Mouse (Mus musculus): ENCODE measurements around the gene Rhox9. TPM values are rescaled to one million over a fixed set of nuclear protein-coding genes. Genes with fewer than 3 reads are reported as not detected.
"Not testable (repeated sequence)": the region's sequence is repeated elsewhere in the genome, so short reads cannot be mapped to it uniquely, and the experiment has no call there.

Rhox9 gene
- total RNA-seq (2015; ENCODE audit: low replicate concordance) (not detected in 2 replicates), total RNA-seq (2017; ENCODE audit: low replicate concordance) (not detected in 2 replicates)

DNA sequence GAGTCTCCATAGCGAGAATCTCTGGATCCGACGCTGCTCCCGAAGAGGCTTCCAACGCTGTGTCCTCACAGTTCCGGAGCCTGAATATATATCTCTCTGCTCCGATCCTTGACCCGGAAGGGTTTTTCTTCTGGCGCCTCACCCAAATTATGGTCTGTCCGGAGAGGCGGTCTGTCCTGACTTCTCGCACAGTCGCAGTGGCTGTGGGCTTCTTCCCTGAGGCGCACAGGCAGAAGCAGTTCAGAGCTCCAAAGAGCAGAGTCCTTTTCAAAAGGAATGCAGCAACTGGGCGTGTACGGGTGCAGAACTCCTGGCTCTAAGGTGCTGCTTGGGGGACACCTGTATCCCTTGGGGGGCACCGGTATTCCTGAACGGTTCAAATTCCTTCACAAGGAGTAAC lies at the start of gene Rhox9:
TSS of gene Rhox9 (minus strand) at position 101 of the 400 bp plus-strand sequence.
- not testable (repeated sequence) for ATAC-seq (replicated peaks; ENCODE audit: low FRiP score, poor library complexity, severe bottlenecking)

DNA sequence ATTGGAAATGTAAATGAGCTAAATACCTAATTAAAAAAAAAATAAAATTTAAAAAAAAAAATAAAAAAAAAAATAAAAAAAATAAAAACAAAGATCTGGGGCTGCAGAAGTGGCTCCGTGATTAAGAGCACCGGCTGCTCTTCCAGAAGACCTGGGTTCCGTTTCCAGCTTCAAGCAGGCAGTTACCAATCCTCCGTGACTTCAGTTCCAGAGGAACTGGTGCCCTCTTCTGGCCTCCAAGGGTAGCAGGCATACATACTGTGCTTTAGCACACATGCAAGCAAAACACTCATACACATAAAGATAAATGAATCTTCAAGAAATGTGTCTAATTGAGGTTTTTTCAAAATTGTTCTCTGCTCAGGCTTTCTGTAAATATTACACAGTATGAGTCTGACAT lies 14.7 kb upstream of the Rhox9 start:
- ATAC-seq (replicated peaks; ENCODE audit: low FRiP score, poor library complexity, severe bottlenecking): no peak

DNA sequence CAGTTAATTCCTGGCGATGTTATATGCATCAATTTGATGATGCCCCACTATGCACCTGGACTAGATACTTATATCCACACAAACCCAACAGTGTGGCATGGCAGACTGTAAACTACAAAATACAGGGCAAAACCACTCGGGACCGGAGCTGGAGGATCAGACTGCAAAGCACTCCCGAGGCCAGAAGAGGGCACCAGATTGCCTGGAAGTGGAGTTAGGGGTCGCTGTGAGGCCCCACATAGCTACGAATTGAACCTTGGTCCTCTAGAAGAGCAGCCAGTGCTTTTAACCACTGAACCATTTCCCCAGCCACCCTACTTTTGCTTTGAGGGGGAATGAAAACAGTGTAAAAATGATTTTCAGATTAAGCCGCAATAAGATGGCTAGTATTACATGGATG lies 7.0 kb upstream of the Rhox9 start:
- no peak for ATAC-seq (replicated peaks; ENCODE audit: low FRiP score, poor library complexity, severe bottlenecking)

DNA sequence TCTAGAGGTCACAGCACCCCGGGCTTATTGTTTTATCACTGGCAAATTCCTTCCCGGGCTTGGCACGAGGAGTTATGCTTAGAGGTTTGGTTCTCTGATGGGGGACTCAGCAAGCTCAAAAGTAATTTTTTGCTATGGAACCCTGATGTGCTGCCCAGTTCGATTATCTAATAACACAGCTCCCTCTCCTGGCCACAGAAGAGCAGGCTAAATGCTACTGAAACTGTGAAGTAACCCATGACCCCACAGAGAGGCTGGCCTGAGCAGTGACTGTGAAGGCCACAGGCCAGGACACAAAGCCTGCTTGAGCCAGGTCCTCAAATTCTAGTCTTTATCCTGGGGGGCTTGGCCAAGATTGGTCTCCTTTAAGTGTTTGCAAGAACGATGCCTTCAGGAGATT lies 2.2 kb upstream of the Rhox9 start:
- no peak for ATAC-seq (replicated peaks; ENCODE audit: low FRiP score, poor library complexity, severe bottlenecking)

DNA sequence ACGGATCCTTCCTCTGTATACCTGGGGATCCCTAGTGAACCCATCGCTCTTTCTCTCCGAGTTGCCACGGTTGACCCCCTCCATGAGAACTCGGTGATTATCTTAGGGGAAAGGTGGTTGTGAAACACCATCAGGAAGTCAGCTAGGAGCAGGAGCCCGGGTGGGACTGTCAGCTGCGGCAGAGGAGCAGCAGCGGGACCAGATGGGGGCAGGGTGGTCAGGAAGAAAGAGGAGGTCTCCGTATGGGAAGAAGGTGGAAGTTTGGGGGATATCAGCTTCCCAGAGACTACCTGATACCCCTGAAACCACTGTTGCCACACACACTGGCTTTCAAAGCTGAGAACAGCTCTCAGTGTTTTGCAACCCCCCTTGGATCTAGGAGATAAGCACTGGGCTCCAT lies 4.4 kb downstream of the Rhox9 start, which contains the start of gene Rhox7b:
TSS of gene Rhox7b (minus strand) at position 101 of the 400 bp plus-strand sequence.
- not testable (repeated sequence) for ATAC-seq (replicated peaks; ENCODE audit: low FRiP score, poor library complexity, severe bottlenecking)

DNA sequence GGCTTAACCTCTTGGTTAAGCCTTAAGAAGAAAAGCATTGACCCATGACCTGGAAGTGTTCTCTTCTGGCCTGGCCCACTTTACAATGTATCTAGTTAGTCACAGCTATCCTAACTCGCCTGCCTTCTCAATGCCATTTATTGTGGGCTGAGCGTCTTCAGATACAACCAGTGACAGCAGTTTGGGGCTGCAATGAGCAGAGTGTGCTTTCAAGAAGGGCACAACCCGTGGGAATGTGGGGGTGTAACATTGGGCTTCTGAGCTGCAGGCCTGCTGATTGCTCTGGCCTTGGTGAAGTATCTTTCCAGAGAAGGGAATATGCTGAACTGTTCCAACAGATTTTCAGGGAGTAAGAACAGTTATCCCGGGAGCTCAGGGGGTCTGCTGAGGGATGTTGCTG lies 22.7 kb downstream of the Rhox9 start, which contains the start of gene Rhox8:
TSS of gene Rhox8 (minus strand) at position 101 of the 400 bp plus-strand sequence.
- ATAC-seq (replicated peaks; ENCODE audit: low FRiP score, poor library complexity, severe bottlenecking): no peak

DNA sequence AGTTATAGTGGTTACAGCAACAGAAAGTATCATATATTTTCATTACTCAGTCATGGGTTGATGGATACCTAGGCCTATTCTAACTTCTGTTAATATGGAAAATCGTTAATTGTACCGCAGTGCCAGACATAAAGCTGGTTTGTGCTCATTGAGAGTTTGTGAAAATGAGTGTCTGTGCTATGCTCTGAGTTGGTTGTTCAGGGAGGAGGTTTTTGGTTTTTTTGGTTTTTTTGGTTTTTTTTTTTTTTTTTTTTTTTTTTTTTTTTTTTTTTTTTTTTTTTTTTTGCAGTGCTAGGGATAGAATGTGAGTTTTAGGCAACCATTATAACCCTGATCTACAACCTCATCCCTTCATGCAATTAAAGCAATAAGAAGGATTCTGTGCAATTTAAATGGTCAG lies 29.9 kb downstream of the Rhox9 start:
- no peak for ATAC-seq (replicated peaks; ENCODE audit: low FRiP score, poor library complexity, severe bottlenecking)

Other genes starting within 250 kb of the Rhox9 start
- not detected in 2 replicates for gene Rhox3h, start 233.0 kb downstream of the Rhox9 start, total RNA-seq (2015; ENCODE audit: low replicate concordance)
- gene Rhox3h, start 233.0 kb downstream of the Rhox9 start, total RNA-seq (2017; ENCODE audit: low replicate concordance): not detected in 2 replicates
- not detected in 2 replicates for gene Rhox2h, start 228.5 kb downstream of the Rhox9 start, total RNA-seq (2015; ENCODE audit: low replicate concordance)
- not detected in 2 replicates for gene Rhox2h, start 228.5 kb downstream of the Rhox9 start, total RNA-seq (2017; ENCODE audit: low replicate concordance)
- gene Rhox5, start 96.9 kb downstream of the Rhox9 start, total RNA-seq (2015; ENCODE audit: low replicate concordance): not detected in 2 replicates
- not detected in 2 replicates for gene Rhox5, start 96.9 kb downstream of the Rhox9 start, total RNA-seq (2017; ENCODE audit: low replicate concordance)
- gene Rhox6, start 74.9 kb downstream of the Rhox9 start, total RNA-seq (2015; ENCODE audit: low replicate concordance): not detected in 2 replicates
- gene Rhox6, start 74.9 kb downstream of the Rhox9 start, total RNA-seq (2017; ENCODE audit: low replicate concordance): not detected in 2 replicates
- gene Rhox7a, start 70.1 kb downstream of the Rhox9 start, total RNA-seq (2015; ENCODE audit: low replicate concordance): not detected in 2 replicates
- not detected in 2 replicates for gene Rhox7a, start 70.1 kb downstream of the Rhox9 start, total RNA-seq (2017; ENCODE audit: low replicate concordance)
- 4.0 TPM in 1 of 2 replicates, not detected in the other for gene Rhox8, start 22.8 kb downstream of the Rhox9 start, total RNA-seq (2015; ENCODE audit: low replicate concordance)
- gene Rhox8, start 22.8 kb downstream of the Rhox9 start, total RNA-seq (2017; ENCODE audit: low replicate concordance): not detected in 2 replicates
- gene Rhox7b, start 4.5 kb downstream of the Rhox9 start, total RNA-seq (2015; ENCODE audit: low replicate concordance): not detected in 2 replicates
- not detected in 2 replicates for gene Rhox7b, start 4.5 kb downstream of the Rhox9 start, total RNA-seq (2017; ENCODE audit: low replicate concordance)
- not detected in 2 replicates for gene Btg1-ps1, start 117.0 kb upstream of the Rhox9 start, total RNA-seq (2015; ENCODE audit: low replicate concordance)
- not detected in 2 replicates for gene Btg1-ps1, start 117.0 kb upstream of the Rhox9 start, total RNA-seq (2017; ENCODE audit: low replicate concordance)
- gene Btg1-ps2, start 141.3 kb upstream of the Rhox9 start, total RNA-seq (2015; ENCODE audit: low replicate concordance): not detected in 2 replicates
- gene Btg1-ps2, start 141.3 kb upstream of the Rhox9 start, total RNA-seq (2017; ENCODE audit: low replicate concordance): not detected in 2 replicates
- not detected in 2 replicates for gene Rhox10, start 164.7 kb upstream of the Rhox9 start, total RNA-seq (2015; ENCODE audit: low replicate concordance)
- not detected in 2 replicates for gene Rhox10, start 164.7 kb upstream of the Rhox9 start, total RNA-seq (2017; ENCODE audit: low replicate concordance)
- gene Rhox11, start 183.4 kb upstream of the Rhox9 start, total RNA-seq (2015; ENCODE audit: low replicate concordance): not detected in 2 replicates
- gene Rhox11, start 183.4 kb upstream of the Rhox9 start, total RNA-seq (2017; ENCODE audit: low replicate concordance): not detected in 2 replicates
- not detected in 2 replicates for gene Rhox12, start 209.1 kb upstream of the Rhox9 start, total RNA-seq (2015; ENCODE audit: low replicate concordance)
- not detected in 2 replicates for gene Rhox12, start 209.1 kb upstream of the Rhox9 start, total RNA-seq (2017; ENCODE audit: low replicate concordance)
- not detected in 2 replicates for gene Rhox13, start 219.4 kb upstream of the Rhox9 start, total RNA-seq (2015; ENCODE audit: low replicate concordance)
- gene Rhox13, start 219.4 kb upstream of the Rhox9 start, total RNA-seq (2017; ENCODE audit: low replicate concordance): not detected in 2 replicates

Data from erythroblast, adult 5-6 weeks (primary cell).